In genomic region chr3:157090051-157090450, GRCm38 (mm10) we compare ENCODE assay signal across 17 mouse cellular contexts.
"Had no signal": no experiment of that assay in that cellular context is flagged by ENCODE, and none has a peak within 500 bp of the region (broad histone marks: within the 10 kb centered on the region; RNA-seq: fewer than 3 reads in every experiment).

No protein-coding gene starts in this region.

- H3K9ac ChIP-seq: liver, embryonic 13.5 days; liver, embryonic 15.5 days; liver, postnatal 0 days; midbrain, embryonic 13.5 days; midbrain, embryonic 15.5 days; neural tube, embryonic 12.5 days; stomach, embryonic 15.5 days had no signal

- H3K27ac ChIP-seq: liver, embryonic 13.5 days; liver, embryonic 15.5 days; macrophage; midbrain, embryonic 13.5 days; midbrain, embryonic 15.5 days; neural tube, embryonic 12.5 days; stomach, embryonic 15.5 days; stomach, postnatal 0 days had no signal

- H3K4me1 ChIP-seq: liver, embryonic 13.5 days; liver, embryonic 15.5 days; megakaryocyte, embryonic 14.5 days; midbrain, embryonic 13.5 days; midbrain, embryonic 15.5 days; neural tube, embryonic 12.5 days; stomach, embryonic 15.5 days had no signal

- H3K4me3 ChIP-seq: liver, embryonic 13.5 days; liver, embryonic 15.5 days; megakaryocyte, embryonic 14.5 days; midbrain, embryonic 13.5 days; midbrain, embryonic 15.5 days; neural tube, embryonic 12.5 days; stomach, embryonic 15.5 days had no signal

- H3K36me3 ChIP-seq: liver, embryonic 13.5 days; liver, embryonic 15.5 days; midbrain, embryonic 13.5 days; midbrain, embryonic 15.5 days; neural tube, embryonic 12.5 days; stomach, embryonic 15.5 days had no signal

- H3K4me2 ChIP-seq: liver, embryonic 13.5 days; liver, embryonic 15.5 days; midbrain, embryonic 11.5 days; midbrain, embryonic 13.5 days; midbrain, embryonic 15.5 days; neural tube, embryonic 12.5 days; stomach, embryonic 15.5 days had no signal

- ATAC-seq: liver, postnatal 0 days; midbrain, embryonic 13.5 days; midbrain, embryonic 15.5 days had no signal

- H3K9me3 ChIP-seq: liver, embryonic 13.5 days; liver, embryonic 15.5 days; midbrain, embryonic 13.5 days; midbrain, embryonic 15.5 days; neural tube, embryonic 12.5 days; stomach, embryonic 15.5 days had no signal

- H3K27me3 ChIP-seq: liver, embryonic 13.5 days; liver, embryonic 15.5 days; megakaryocyte, embryonic 14.5 days; midbrain, embryonic 13.5 days; midbrain, embryonic 15.5 days; neural tube, embryonic 12.5 days; stomach, embryonic 15.5 days had no signal

- DNase-seq: liver, embryonic 13.5 days; liver, postnatal 0 days; lung, postnatal 10 days; lung, postnatal 36 days; right cerebral cortex, postnatal 14 days; thymus, adult 2 months; thymus, postnatal 25 days; thymus, postnatal 4 days had no signal
